ENCODE assay signal across 19 mouse cellular contexts in the genomic region with DNA sequence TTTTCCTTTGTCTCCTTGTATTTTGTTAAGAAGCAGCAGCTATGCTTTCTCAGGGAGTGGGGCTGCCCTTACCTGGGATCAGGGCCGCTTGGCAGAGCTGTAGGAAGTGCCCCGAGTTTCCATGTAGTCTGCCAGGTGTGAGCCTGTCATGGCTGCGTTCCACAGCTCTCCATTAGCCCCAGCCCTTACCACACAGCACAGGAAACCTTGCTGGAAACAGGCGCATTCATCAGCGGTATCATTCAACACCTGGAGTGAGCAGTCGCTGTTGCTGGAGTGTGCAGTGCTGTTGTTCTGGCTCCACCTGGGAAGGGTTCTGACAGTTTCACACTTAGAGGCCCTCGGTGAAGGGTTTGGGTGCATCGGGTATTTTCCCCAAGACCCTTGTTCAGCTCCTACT.
"Had no signal": no experiment of that assay in that cellular context is flagged by ENCODE, and none has a peak within 500 bp of the region (broad histone marks: within the 10 kb centered on the region; RNA-seq: fewer than 3 reads in every experiment).

No protein-coding gene starts in this region.

- H3K9ac ChIP-seq: liver, embryonic 13.5 days; midbrain, embryonic 12.5 days; midbrain, embryonic 15.5 days; neural tube, embryonic 13.5 days had no signal

- H3K4me1 ChIP-seq: liver, embryonic 13.5 days had no signal

- H3K36me3 ChIP-seq: liver, embryonic 13.5 days; midbrain, embryonic 12.5 days; midbrain, embryonic 15.5 days; neural tube, embryonic 13.5 days had no signal

- H3K4me3 ChIP-seq: liver, embryonic 13.5 days; midbrain, embryonic 12.5 days; midbrain, embryonic 15.5 days; myocyte; neural tube, embryonic 13.5 days had no signal

- H3K27me3 ChIP-seq: liver, embryonic 13.5 days; midbrain, embryonic 12.5 days; midbrain, embryonic 15.5 days; neural tube, embryonic 13.5 days had no signal

- H3K27ac ChIP-seq: liver, embryonic 13.5 days; midbrain, embryonic 12.5 days; midbrain, embryonic 15.5 days; neural tube, embryonic 13.5 days had no signal

- H3K4me2 ChIP-seq: liver, embryonic 13.5 days; midbrain, embryonic 12.5 days; midbrain, embryonic 15.5 days; neural tube, embryonic 13.5 days had no signal

- ATAC-seq: inflammation-experienced regulatory T-cells, adult 6 months; intestine, embryonic 16.5 days; midbrain, embryonic 15.5 days had no signal

- H3K9me3 ChIP-seq: liver, embryonic 13.5 days; midbrain, embryonic 12.5 days; midbrain, embryonic 15.5 days; neural tube, embryonic 13.5 days had no signal

- DNase-seq: kidney, adult 18-20 months; kidney, adult 9 months; kidney, postnatal 14 days; kidney, postnatal 4 days; liver, embryonic 13.5 days; lung, adult 2 months; lung, postnatal 14 days; lung, postnatal 4 days; retina, postnatal 1 day; right cerebral cortex, postnatal 25 days; thymus, adult 18-20 months; thymus, postnatal 14 days; thymus, postnatal 4 days had no signal
